Mouse (Mus musculus) small intestine, adult 2 months (tissue): ENCODE data around the gene Nipsnap1. TPM values are rescaled to one million over a fixed set of nuclear protein-coding genes. Genes with fewer than 3 reads are reported as not detected.

Experiments
- H3K27ac ChIP-seq: fragments of 200-500 bp; 2 replicates; pipeline ENCODE4 v1.5.1; 2012; ENCODE audit warnings: low read depth, low read length, control low read depth, inconsistent platforms; ENCODE audit not compliant: insufficient read depth
- H3K27me3 ChIP-seq: fragments of 200-500 bp; 2 replicates; pipeline ENCODE4 v1.6.1; 2012; ENCODE audit warnings: mild to moderate bottlenecking, moderate library complexity, low read length, inconsistent platforms; ENCODE audit not compliant: control insufficient read depth, insufficient read depth
- H3K36me3 ChIP-seq: fragments of 200-500 bp; 2 replicates; pipeline ENCODE4 v1.6.1; 2012; ENCODE audit warnings: mild to moderate bottlenecking, low read length, control low read depth, inconsistent platforms; ENCODE audit not compliant: control insufficient read depth, insufficient read depth
- H3K4me1 ChIP-seq: fragments of 200-500 bp; 2 replicates; pipeline ENCODE4 v1.6.1; 2012; ENCODE audit warnings: low read length, inconsistent platforms, mixed read lengths; ENCODE audit not compliant: control insufficient read depth, insufficient read depth, insufficient read length
- H3K4me3 ChIP-seq: fragments of 200-500 bp; 2 replicates; pipeline ENCODE4 v1.5.1; 2012; ENCODE audit warnings: low read depth, mild to moderate bottlenecking, control low read depth, inconsistent platforms, low read length, moderate library complexity
- CTCF ChIP-seq: fragments of 200-500 bp; IDR thresholded peaks from 2 replicates; pipeline ENCODE4 v1.5.1; 2012; ENCODE audit warnings: low read depth, mild to moderate bottlenecking, control low read depth, inconsistent platforms, low read length, moderate library complexity, mixed read lengths; ENCODE audit not compliant: insufficient replicate concordance, insufficient read length; ENCODE audit errors: extremely low read depth
- POLR2A ChIP-seq: fragments of 200-500 bp; IDR thresholded peaks from 2 replicates; pipeline ENCODE4 v1.6.1; 2012; ENCODE audit warnings: low read depth, mild to moderate bottlenecking, control low read depth, inconsistent platforms, low read length, moderate library complexity
- WGBS: fragments of 180-500 bp; shearing (Covaris S2); methylation state at CpG from one replicate; pipeline ENCODE4 v1.1.7; 2018; 5-methylcytosine and 5-hydroxymethylcytosine counted together
- polyA plus RNA-seq: library from polyadenylated mRNA; depleted of rRNA; stranded (reverse); fragments of >200 nt; gene quantifications from 2 replicates; pipeline ENCODE4 v1.2.3, GENCODE M21; 2012

Nipsnap1 gene
- polyA plus RNA-seq, 1 experiment = 43.4 TPM

- Histone ChIP-seq H3K27ac (no peak overlapping the region), H3K36me3 (no peaks in the 10 kb centered on the region), H3K27me3 (no peaks in the 10 kb centered on the region), H3K4me3 (no peak overlapping the region), H3K4me1 (peaks cover under 1% of the 10 kb centered on the region; the same call in 1 of the 2 replicates)
- TF ChIP-seq CTCF = no peak
- no peak for TF ChIP-seq POLR2A
Measured at GRCm38 (mm10) chr11:4853021-4853420, 20.7 kb upstream of the Nipsnap1 start.

GRCm38 (mm10) chr11:4854181-4854580 is 19.6 kb upstream of the Nipsnap1 start:
- Histone ChIP-seq H3K36me3 (no peaks in the 10 kb centered on the region), H3K4me1 (no peaks in the 10 kb centered on the region), H3K27me3 (no peaks in the 10 kb centered on the region), H3K27ac (no peak overlapping the region), H3K4me3 (no peak overlapping the region)
- no peak for TF ChIP-seq CTCF
- WGBS = 97% methylated on average over 5 of the region's 5 CpGs

DNA sequence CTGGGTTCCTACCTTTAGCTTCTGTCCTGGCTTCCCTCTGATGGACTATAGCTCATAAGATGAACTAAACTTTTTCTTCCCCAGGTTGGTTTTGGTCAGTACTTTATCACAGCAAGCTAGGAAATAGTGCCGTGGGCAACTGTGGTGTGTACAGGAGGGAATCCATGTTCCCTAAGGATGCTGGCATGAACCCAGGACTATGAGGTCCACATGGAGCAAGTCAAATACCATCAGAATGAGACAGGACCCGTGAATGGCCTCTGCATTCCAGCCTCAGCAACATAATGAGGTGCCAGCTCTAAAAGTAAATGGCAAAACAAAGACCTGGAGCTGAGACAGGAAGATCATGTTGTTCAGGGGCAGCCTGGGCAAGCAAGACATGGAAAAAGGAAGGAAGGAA is 15.3 kb upstream of the Nipsnap1 start:
- Histone ChIP-seq H3K27me3 (no peaks in the 10 kb centered on the region; the same call in 1 of the 2 replicates), H3K4me1 (no peaks in the 10 kb centered on the region), H3K27ac (no peak overlapping the region), H3K36me3 (no peaks in the 10 kb centered on the region), H3K4me3 (no peak overlapping the region)
- 54% methylated on average over 2 of the region's 2 CpGs for WGBS
- no peak for TF ChIP-seq CTCF
- TF ChIP-seq POLR2A = no peak

- Histone ChIP-seq H3K4me3 (no peak overlapping the region), H3K27ac (no peak overlapping the region), H3K4me1 (no peaks in the 10 kb centered on the region), H3K27me3 (no peaks in the 10 kb centered on the region; the same call in 1 of the 2 replicates), H3K36me3 (no peaks in the 10 kb centered on the region)
- TF ChIP-seq CTCF (no peak), POLR2A (no peak)
- 50% methylated on average over 1 of the region's 1 CpGs for WGBS
Measured at GRCm38 (mm10) chr11:4860986-4861385, 12.8 kb upstream of the Nipsnap1 start.

DNA sequence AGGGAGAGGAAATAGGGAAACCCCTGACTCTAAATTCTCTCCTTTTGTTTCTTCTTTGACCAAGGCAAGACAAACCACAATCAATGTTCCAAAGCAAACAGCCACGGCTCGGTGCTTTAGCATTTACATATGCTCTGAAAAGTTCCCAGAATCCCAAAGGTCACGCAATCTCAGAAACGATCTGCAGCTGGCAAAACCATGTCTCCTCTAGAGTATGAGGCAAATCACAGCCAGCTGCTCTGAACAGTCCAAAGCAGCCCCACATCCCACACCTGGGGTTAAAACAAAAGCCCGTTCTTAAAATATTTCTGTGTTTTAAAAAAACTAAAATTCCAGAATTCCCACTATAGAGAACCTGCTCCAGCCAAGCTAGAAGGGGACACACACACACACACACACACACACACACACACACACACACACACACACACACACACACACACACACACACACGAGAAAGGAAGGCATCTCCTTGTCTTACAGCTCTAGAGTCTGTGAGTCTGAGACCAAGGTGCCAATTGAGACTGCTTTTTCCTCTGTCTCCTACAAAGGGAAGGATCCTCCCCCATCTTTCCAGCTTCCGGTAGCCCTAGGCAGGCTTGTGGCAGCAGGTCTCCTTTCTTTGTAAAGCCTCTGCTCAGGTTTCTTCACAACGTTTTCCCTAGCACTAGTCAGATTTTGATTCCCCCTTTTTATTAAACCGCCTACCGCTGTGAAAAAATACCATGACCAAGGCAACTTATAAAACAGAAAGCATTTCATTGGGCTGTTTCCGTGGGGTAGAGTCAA is 11.7 kb upstream of the Nipsnap1 start:
- Histone ChIP-seq H3K36me3 (no peaks in the 10 kb centered on the region), H3K27me3 (no peaks in the 10 kb centered on the region; the same call in 1 of the 2 replicates), H3K4me1 (no peaks in the 10 kb centered on the region), H3K27ac (no peak overlapping the region), H3K4me3 (no peak overlapping the region)
- no peak for TF ChIP-seq CTCF
- TF ChIP-seq POLR2A = no peak
- WGBS = 56% methylated on average over 11 of the region's 11 CpGs

- TF ChIP-seq CTCF = no peak
- no peak for TF ChIP-seq POLR2A
- H3K4me3 ChIP-seq = no peak overlapping the region
- no peaks in the 10 kb centered on the region for H3K36me3 ChIP-seq
- WGBS = 97% methylated on average over 1 of the region's 1 CpGs
- no peak overlapping the region for H3K27ac ChIP-seq
- H3K4me1 ChIP-seq = no peaks in the 10 kb centered on the region
- H3K27me3 ChIP-seq = no peaks in the 10 kb centered on the region; the same call in 1 of the 2 replicates
Measured at GRCm38 (mm10) chr11:4862730-4863129, 11.0 kb upstream of the Nipsnap1 start.

GRCm38 (mm10) chr11:4865645-4866251 is 8.0 kb upstream of the Nipsnap1 start:
- Histone ChIP-seq H3K27ac (no peak overlapping the region), H3K4me1 (no peaks in the 10 kb centered on the region), H3K27me3 (no peaks in the 10 kb centered on the region; the same call in 1 of the 2 replicates), H3K4me3 (no peak overlapping the region), H3K36me3 (no peaks in the 10 kb centered on the region)
- WGBS = 34% methylated on average over 10 of the region's 10 CpGs
- no peak for TF ChIP-seq CTCF
- TF ChIP-seq POLR2A = no peak
